26 mouse cellular contexts compared by ENCODE assay signal in the genomic region with DNA sequence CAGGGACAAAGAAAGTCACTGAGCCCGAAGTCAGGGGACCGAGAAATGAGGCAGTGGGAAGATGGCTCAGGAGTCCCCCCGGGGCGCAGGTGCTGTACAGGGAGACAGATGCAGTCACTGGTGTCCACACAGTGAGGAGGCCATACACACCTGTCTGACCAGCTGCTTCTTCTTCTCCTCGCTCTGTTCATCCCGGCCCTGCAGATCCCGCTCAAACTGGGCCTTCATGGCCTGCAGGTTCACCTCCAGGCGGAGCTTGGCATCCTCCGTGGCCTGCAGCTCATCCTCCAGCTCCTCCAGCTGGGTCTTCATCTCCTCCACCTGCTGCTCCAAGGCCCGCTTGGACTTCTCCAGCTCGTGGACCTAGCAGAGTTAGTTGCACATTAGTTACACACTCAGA. TPM values are rescaled to one million over a fixed set of nuclear protein-coding genes. Genes with fewer than 3 reads are reported as not detected.
A peak's percentile ranks its signal among the peaks of the same experiment; 100 is the strongest.
DNase-seq lines count a peak whose midpoint lies in the region; ATAC-seq and TF ChIP-seq lines count a peak whose summit lies in the region.
"Had no signal": no experiment of that assay in that cellular context is flagged by ENCODE, and none has a peak within 500 bp of the region (broad histone marks: within the 10 kb centered on the region; RNA-seq: fewer than 3 reads in every experiment).

No protein-coding gene starts in this region.

- H3K9me3 ChIP-seq in lung, embryonic 14.5 days (ENCODE audit: low read depth, low read length), result no peaks in the 10 kb centered on the region
- no peaks in the 10 kb centered on the region for H3K9me3 ChIP-seq in stomach, postnatal 0 days (ENCODE audit: control insufficient read depth, low read length)
- H3K9me3 ChIP-seq: G1E had no signal

- peak; percentile 6 for TF ChIP-seq POLR2A in myocyte (IDR thresholded peaks at IDR 0.05; ENCODE audit: insufficient read length, low read depth)

- 91% methylated on average over 11 of the region's 11 CpGs for WGBS in lung, embryonic 14.5 days
- WGBS in stomach, postnatal 0 days, result 89% methylated on average over 11 of the region's 11 CpGs

- H3K36me3 ChIP-seq in lung, embryonic 14.5 days (ENCODE audit: insufficient read depth), result peaks cover 100% of the 10 kb centered on the region
- H3K36me3 ChIP-seq in myocyte (ENCODE audit: control insufficient read depth, insufficient read depth), result peaks cover 99% of the 10 kb centered on the region
- peaks cover 90% of the 10 kb centered on the region for H3K36me3 ChIP-seq in stomach, postnatal 0 days (ENCODE audit: control insufficient read depth, insufficient read depth, low read length)

- no peak overlapping the region for H3K4me2 ChIP-seq in lung, embryonic 14.5 days
- H3K4me2 ChIP-seq in myocyte (ENCODE audit: low read depth), result no peak overlapping the region
- H3K4me2 ChIP-seq in stomach, postnatal 0 days (replicated peaks; ENCODE audit: low read depth), result no peak overlapping the region

- TF ChIP-seq EP300 in stomach, postnatal 0 days (optimal IDR thresholded peaks at IDR 0.05), result no peak

- no peak overlapping the region for H3K4me3 ChIP-seq in lung, embryonic 14.5 days (ENCODE audit: low read depth, low read length)
- no peak overlapping the region for H3K4me3 ChIP-seq in myocyte
- H3K4me3 ChIP-seq in stomach, postnatal 0 days (ENCODE audit: low read depth, low read length), result no peak overlapping the region

- no peak for ATAC-seq in lung, embryonic 14.5 days (ENCODE audit: insufficient read depth)
- ATAC-seq in stomach, postnatal 0 days (ENCODE audit: low FRiP score, low TSS enrichment), result no peak
- ATAC-seq in monocyte, adult 5-6 weeks (replicated peaks; ENCODE audit: insufficient number of reproducible peaks, low FRiP score, low TSS enrichment, poor library complexity, severe bottlenecking), result no peak
- ATAC-seq: activated CD4-positive, CD25-positive, alpha-beta regulatory T cell, adult 4 months; CD4-positive, CD25-positive, alpha-beta regulatory T cell, adult 4 months; Patski had no signal

- peaks cover 4% of the 10 kb centered on the region for H3K79me2 ChIP-seq in myocyte (ENCODE audit: control insufficient read depth, insufficient read depth)

- no peak overlapping the region for H3ac ChIP-seq in myocyte (ENCODE audit: control insufficient read depth, insufficient read length)

- no peaks in the 10 kb centered on the region for H3K27me3 ChIP-seq in lung, embryonic 14.5 days (ENCODE audit: insufficient read depth, low read length)
- H3K27me3 ChIP-seq in myocyte (ENCODE audit: control insufficient read depth, insufficient read depth, insufficient read length), result no peaks in the 10 kb centered on the region
- no peaks in the 10 kb centered on the region for H3K27me3 ChIP-seq in stomach, postnatal 0 days (ENCODE audit: control insufficient read depth, insufficient read depth, low read length)
- H3K27me3 ChIP-seq: CH12.LX, Patski had no signal

- H3K27ac ChIP-seq in lung, embryonic 14.5 days (ENCODE audit: low read depth), result no peak overlapping the region
- no peak overlapping the region for H3K27ac ChIP-seq in stomach, postnatal 0 days (replicated peaks)

- DNase-seq in heart, adult 11 months, result peak; percentile 91
- DNase-seq in heart, adult 18-20 months, result no peak
- DNase-seq in lung, embryonic 14.5 days, result no peak
- no peak for DNase-seq in lung, postnatal 25 days (ENCODE audit: low spot score)
- no peak for DNase-seq in stomach, postnatal 0 days (ENCODE audit: low spot score)
- no peak for DNase-seq in layer of hippocampus, adult 9-10 months (ENCODE audit: low spot score)
- DNase-seq: adrenal gland, adult 2 months; adrenal gland, adult 8-10 months; adrenal gland, postnatal 10 days; adrenal gland, postnatal 14 days; adrenal gland, postnatal 25 days; adrenal gland, postnatal 36 days; B cell, adult 2 months; cerebellum, adult 11 months; cerebellum, adult 11-12 months had no signal

- no peak overlapping the region for H3K9ac ChIP-seq in lung, embryonic 14.5 days
- no peak overlapping the region for H3K9ac ChIP-seq in stomach, postnatal 0 days (ENCODE audit: low read length)

- no peaks in the 10 kb centered on the region for H3K4me1 ChIP-seq in lung, embryonic 14.5 days (ENCODE audit: insufficient read depth)
- no peaks in the 10 kb centered on the region for H3K4me1 ChIP-seq in stomach, postnatal 0 days (replicated peaks; ENCODE audit: control insufficient read depth, insufficient read depth)

- peak; percentile 16; the same call in 1 of the 2 replicates for TF ChIP-seq CTCF in lung, embryonic 14.5 days (IDR thresholded peaks at IDR 0.05; ENCODE audit: low read depth)
- 0 out of 2 replicates have a peak, but pooled peaks have one; percentile 19 for TF ChIP-seq CTCF in stomach, postnatal 0 days (IDR thresholded peaks at IDR 0.05; ENCODE audit: low read depth)

TF ChIP-seq in myocyte, 11 proteins besides CTCF, POLR2A, EP300 and RAD21:
- no peak for TF ChIP-seq REST (IDR thresholded peaks at IDR 0.05; ENCODE audit: insufficient read depth, insufficient read length)
- no peak for TF ChIP-seq MAX (IDR thresholded peaks at IDR 0.05; ENCODE audit: low read depth)
- TF ChIP-seq E2F4 (IDR thresholded peaks at IDR 0.05; ENCODE audit: insufficient read depth), result no peak
- no peak for TF ChIP-seq SRF (IDR thresholded peaks at IDR 0.05; ENCODE audit: control insufficient read depth, insufficient read length, low read depth)
- TF ChIP-seq MYOG (IDR thresholded peaks at IDR 0.05; ENCODE audit: control insufficient read depth in 1 of 3, insufficient read depth in 1 of 3, insufficient read length in 2 of 3, low read depth in 2 of 3), result no peak
- no peak for TF ChIP-seq MYOD1 (IDR thresholded peaks at IDR 0.05; ENCODE audit: control insufficient read depth in 1 of 3, insufficient read length in 2 of 3, low read depth in 2 of 3)
- TF ChIP-seq POLR2AphosphoS2 (IDR thresholded peaks at IDR 0.05; ENCODE audit: insufficient read length, low read depth), result peak; percentile 47
TF ChIP-seq in myocyte: peak in this region for 1.

RNA-seq across cellular contexts. Expression of gene Apol8, which starts 10.2 kb away (rescaled TPM):
- not detected for total RNA-seq in heart, adult 18-20 months (2021)
- polyA plus RNA-seq in lung, embryonic 14.5 days (2014; fragmentation: Nextera tagmentation; extraction: Ambion mirVana), result not detected in 2 replicates
- polyA plus RNA-seq in myocyte (2012; fragmentation: generic; extraction: Trizol), result 0.38 TPM
- 0.05 and 0.10 TPM in 2 replicates for polyA plus RNA-seq in stomach, postnatal 0 days (2015; fragmentation: Nextera tagmentation; extraction: Ambion mirVana)
- total RNA-seq in monocyte, adult 5-6 weeks (2017), result 2.9 to 6.6 TPM (median 4.8 TPM) in 3 replicates
- total RNA-seq: adrenal gland, adult 18-20 months; adrenal gland, adult 2 months; adrenal gland, postnatal 25 days; adrenal gland, postnatal 36 days had no signal
- polyA plus RNA-seq: activated CD4-positive, CD25-positive, alpha-beta regulatory T cell, adult 4 months; adrenal gland, adult 2 months; CD4-positive, CD25-positive, alpha-beta regulatory T cell, adult 4 months; G1E had no signal

RNA-seq across cellular contexts. Expression of gene Apol9b, which starts 38.1 kb away (rescaled TPM):
- total RNA-seq in heart, adult 18-20 months (2021), result under 1 TPM in 1 of 2 experiments, not detected in 1; 0.46 TPM
- polyA plus RNA-seq in lung, embryonic 14.5 days (2014; fragmentation: Nextera tagmentation; extraction: Ambion mirVana), result not detected in 2 replicates
- polyA plus RNA-seq in myocyte (2012; fragmentation: generic; extraction: Trizol), result 63.1 TPM
- polyA plus RNA-seq in stomach, postnatal 0 days (2015; fragmentation: Nextera tagmentation; extraction: Ambion mirVana), result 0.33 and 0.45 TPM in 2 replicates
- 0.39 to 2.0 TPM in 2 of 3 replicates, not detected in the other for total RNA-seq in monocyte, adult 5-6 weeks (2017)
- total RNA-seq: CH12.LX, ES-E14, G1E, MEL had no signal
- polyA plus RNA-seq: brain, embryonic 14.5 days; G1E had no signal

Comparison
In these comparisons a context has a peak if more than half of its experiments do, and no peak if none do; other contexts are left out.
1. RNA of gene Apol9b, which starts 38.1 kb away (polyA plus RNA-seq): 63.1 TPM in myocyte (single experiment); 0.33 to 0.45 TPM in stomach, postnatal 0 days and not detected in lung, embryonic 14.5 days; every median in the first group is over 10 times any median in the second.